Comparison of ENCODE assay signal across 10 mouse cellular contexts in genomic region chr6:42372421-42372815, GRCm38 (mm10). TPM values are rescaled to one million over a fixed set of nuclear protein-coding genes. Genes with fewer than 3 reads are reported as not detected.
DNase-seq lines count a peak whose midpoint lies in the region; ATAC-seq and TF ChIP-seq lines count a peak whose summit lies in the region.
"Had no signal": no experiment of that assay in that cellular context is flagged by ENCODE, and none has a peak within 500 bp of the region (broad histone marks: within the 10 kb centered on the region; RNA-seq: fewer than 3 reads in every experiment).

No protein-coding gene starts in this region.

- no peaks in the 10 kb centered on the region for H3K27me3 ChIP-seq in heart, embryonic 10.5 days (ENCODE audit: insufficient read depth, poor library complexity, severe bottlenecking)
- peaks cover 69% of the 10 kb centered on the region for H3K27me3 ChIP-seq in E14TG2a.4 (ENCODE audit: insufficient read depth, low read length)
- H3K27me3 ChIP-seq in liver, embryonic 15.5 days, result peaks cover 4% of the 10 kb centered on the region; the same call in 1 of the 2 replicates
- H3K27me3 ChIP-seq: CH12.LX had no signal

- 12% methylated on average over 9 of the region's 9 CpGs for WGBS in heart, embryonic 10.5 days
- WGBS in liver, embryonic 15.5 days (ENCODE audit: insufficient replicate concordance), result 44% methylated on average over 9 of the region's 9 CpGs

- TF ChIP-seq CTCF in E14TG2a.4 (conservative IDR thresholded peaks at IDR 0.05; ENCODE audit: low read length), result no peak

- ATAC-seq in granulocyte monocyte progenitor cell, adult 5-6 weeks (replicated peaks; ENCODE audit: poor library complexity, severe bottlenecking), result peak; percentile 4; the same call in 1 of the 2 replicates
- peak; percentile 2; the same call in 1 of the 2 replicates for ATAC-seq in liver, embryonic 15.5 days (ENCODE audit: insufficient read depth)

- peak overlapping the region; percentile 68 for H3K4me2 ChIP-seq in liver, embryonic 15.5 days

- H3K27ac ChIP-seq in heart, embryonic 10.5 days, result peak overlapping the region; percentile 83
- peak overlapping the region; percentile 78; the same call in 1 of the 2 replicates for H3K27ac ChIP-seq in liver, embryonic 15.5 days (replicated peaks)

- H3K4me3 ChIP-seq in heart, embryonic 10.5 days, result peak overlapping the region; percentile 70
- peak overlapping the region; percentile 83 for H3K4me3 ChIP-seq in E14TG2a.4 (replicated peaks; ENCODE audit: low read length)
- H3K4me3 ChIP-seq in liver, embryonic 15.5 days (replicated peaks), result peak overlapping the region; percentile 55

- intact Hi-C loops in heart, postnatal 25 days (cut with DNase I), result no loop called here

- no peaks in the 10 kb centered on the region for H3K36me3 ChIP-seq in heart, embryonic 10.5 days
- no peaks in the 10 kb centered on the region for H3K36me3 ChIP-seq in E14TG2a.4 (ENCODE audit: insufficient read depth, low read length)
- no peaks in the 10 kb centered on the region for H3K36me3 ChIP-seq in liver, embryonic 15.5 days (replicated peaks)

- H3K9ac ChIP-seq in liver, embryonic 15.5 days, result no peak overlapping the region

- H3K4me1 ChIP-seq in heart, embryonic 10.5 days, result peaks cover 63% of the 10 kb centered on the region
- peaks cover 27% of the 10 kb centered on the region for H3K4me1 ChIP-seq in E14TG2a.4 (replicated peaks; ENCODE audit: low read depth, low read length)
- H3K4me1 ChIP-seq in liver, embryonic 15.5 days (replicated peaks), result peaks cover 12% of the 10 kb centered on the region; the same call in 1 of the 2 replicates

- H3K9me3 ChIP-seq in heart, embryonic 10.5 days, result no peaks in the 10 kb centered on the region
- H3K9me3 ChIP-seq in E14TG2a.4 (ENCODE audit: low read length), result peaks cover 14% of the 10 kb centered on the region
- H3K9me3 ChIP-seq in liver, embryonic 15.5 days (replicated peaks), result no peaks in the 10 kb centered on the region

- no peak for DNase-seq in heart, embryonic 10.5 days (ENCODE audit: low spot score)
- no peak for DNase-seq in heart, postnatal 25 days (ENCODE audit: low spot score)
- DNase-seq in adipocyte (ENCODE audit: low spot score), result no peak
- DNase-seq in layer of hippocampus, postnatal 36 days, result no peak
- DNase-seq in right cerebral cortex, adult 18-20 months, result no peak
- DNase-seq: thymus, postnatal 4 days had no signal

RNA-seq across cellular contexts. Expression of gene Epha1, which starts 0.7 kb away (rescaled TPM):
- polyA plus RNA-seq in heart, embryonic 10.5 days (2016; fragmentation: Nextera tagmentation; extraction: Ambion mirVana), result 3.0 and 4.8 TPM in 2 replicates
- under 1 TPM; 0.26 to 0.31 TPM for total RNA-seq in heart, postnatal 25 days (2021)
- 0.56 and 0.86 TPM in 2 replicates for total RNA-seq in granulocyte monocyte progenitor cell, adult 5-6 weeks (2014; fragmentation: Nextera tagmentation)
- 0.04 TPM in 1 of 2 replicates, not detected in the other for total RNA-seq in granulocyte monocyte progenitor cell, adult 5-6 weeks (2017)
- polyA plus RNA-seq in liver, embryonic 15.5 days (2015; fragmentation: Nextera tagmentation; extraction: Ambion mirVana), result 6.2 and 6.7 TPM in 2 replicates
- under 1 TPM in 1 of 2 experiments, not detected in 1; 0.15 TPM for total RNA-seq in layer of hippocampus, postnatal 36 days (2021)
- total RNA-seq: CH12.LX had no signal

RNA-seq across cellular contexts. Expression of gene Zyx, which starts 23.0 kb away (rescaled TPM):
- polyA plus RNA-seq in heart, embryonic 10.5 days (2016; fragmentation: Nextera tagmentation; extraction: Ambion mirVana), result 165 and 193 TPM in 2 replicates
- total RNA-seq in heart, postnatal 25 days (2021), result 10 to 100 TPM; 57.1 to 59.8 TPM
- 116 and 131 TPM in 2 replicates for total RNA-seq in granulocyte monocyte progenitor cell, adult 5-6 weeks (2014; fragmentation: Nextera tagmentation)
- total RNA-seq in granulocyte monocyte progenitor cell, adult 5-6 weeks (2017), result 17.6 and 17.8 TPM in 2 replicates
- 39.7 and 41.9 TPM in 2 replicates for polyA plus RNA-seq in liver, embryonic 15.5 days (2015; fragmentation: Nextera tagmentation; extraction: Ambion mirVana)
- total RNA-seq in layer of hippocampus, postnatal 36 days (2021), result 10 to 100 TPM; 42.8 to 45.0 TPM

RNA-seq across cellular contexts. Expression of gene Tas2r143, which starts 27.6 kb away (rescaled TPM):
- not detected in 2 replicates for polyA plus RNA-seq in heart, embryonic 10.5 days (2016; fragmentation: Nextera tagmentation; extraction: Ambion mirVana)
- total RNA-seq in heart, postnatal 25 days (2021), result under 1 TPM in 1 of 2 experiments, not detected in 1; 0.39 TPM
- 1.6 TPM in 1 of 2 replicates, not detected in the other for total RNA-seq in granulocyte monocyte progenitor cell, adult 5-6 weeks (2014; fragmentation: Nextera tagmentation)
- not detected in 2 replicates for total RNA-seq in granulocyte monocyte progenitor cell, adult 5-6 weeks (2017)
- not detected in 2 replicates for polyA plus RNA-seq in liver, embryonic 15.5 days (2015; fragmentation: Nextera tagmentation; extraction: Ambion mirVana)
- under 1 TPM in 1 of 2 experiments, not detected in 1; 0.40 TPM for total RNA-seq in layer of hippocampus, postnatal 36 days (2021)
- total RNA-seq: CH12.LX had no signal

RNA-seq across cellular contexts. Expression of gene Tas2r135, which starts 32.8 kb away (rescaled TPM):
- not detected in 2 replicates for polyA plus RNA-seq in heart, embryonic 10.5 days (2016; fragmentation: Nextera tagmentation; extraction: Ambion mirVana)
- total RNA-seq in heart, postnatal 25 days (2021), result not detected
- total RNA-seq in granulocyte monocyte progenitor cell, adult 5-6 weeks (2014; fragmentation: Nextera tagmentation), result not detected in 2 replicates
- not detected in 2 replicates for total RNA-seq in granulocyte monocyte progenitor cell, adult 5-6 weeks (2017)
- polyA plus RNA-seq in liver, embryonic 15.5 days (2015; fragmentation: Nextera tagmentation; extraction: Ambion mirVana), result not detected in 2 replicates
- not detected for total RNA-seq in layer of hippocampus, postnatal 36 days (2021)
- total RNA-seq: CH12.LX had no signal

RNA-seq across cellular contexts. Expression of gene Fam131b, which starts 48.0 kb away (rescaled TPM):
- polyA plus RNA-seq in heart, embryonic 10.5 days (2016; fragmentation: Nextera tagmentation; extraction: Ambion mirVana), result 0.21 and 0.30 TPM in 2 replicates
- 1 to 10 TPM in 1 of 2 experiments, under 1 TPM in 1; 0.59 to 1.1 TPM for total RNA-seq in heart, postnatal 25 days (2021)
- not detected in 2 replicates for total RNA-seq in granulocyte monocyte progenitor cell, adult 5-6 weeks (2014; fragmentation: Nextera tagmentation)
- total RNA-seq in granulocyte monocyte progenitor cell, adult 5-6 weeks (2017), result not detected in 2 replicates
- not detected in 2 replicates for polyA plus RNA-seq in liver, embryonic 15.5 days (2015; fragmentation: Nextera tagmentation; extraction: Ambion mirVana)
- 10 to 100 TPM; 76.2 to 77.0 TPM for total RNA-seq in layer of hippocampus, postnatal 36 days (2021)
